Mouse (Mus musculus): Measurements from ENCODE around the gene BC035947.

DNA sequence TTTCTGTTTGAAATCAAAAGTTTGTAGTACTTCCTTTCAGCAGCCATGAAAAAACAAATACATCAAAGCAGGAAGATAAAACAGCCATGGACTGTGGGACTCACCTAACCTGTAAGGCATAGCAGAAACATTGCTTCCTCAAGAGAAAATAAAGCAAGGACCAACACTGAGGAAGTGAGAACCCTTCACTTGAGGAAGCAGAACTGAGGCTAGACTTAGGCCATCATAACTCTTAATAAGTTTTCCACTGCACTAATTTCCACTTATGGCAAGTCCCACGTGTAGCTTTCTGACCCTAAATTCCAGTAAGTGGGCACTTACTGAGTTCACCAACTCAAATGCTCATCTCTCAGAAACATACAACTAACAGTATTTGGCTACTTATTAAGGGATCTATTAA is 21.8 kb downstream of the BC035947 start:
- TF ChIP-seq CTCF (IDR thresholded peaks at IDR 0.05; ENCODE audit: low read depth, low read length) (no peak), POLR2A (IDR thresholded peaks at IDR 0.05; ENCODE audit: extremely low read depth, insufficient read depth, low read length) (no peak)
